Comparison of ENCODE assay signal across 13 mouse cellular contexts in genomic region chr10:84896941-84897930, GRCm38 (mm10). TPM values are rescaled to one million over a fixed set of nuclear protein-coding genes. Genes with fewer than 3 reads are reported as not detected.
DNase-seq lines count a peak whose midpoint lies in the region; TF ChIP-seq lines count a peak whose summit lies in the region.
"Had no signal": no experiment of that assay in that cellular context is flagged by ENCODE, and none has a peak within 500 bp of the region (broad histone marks: within the 10 kb centered on the region; RNA-seq: fewer than 3 reads in every experiment).

No protein-coding gene starts in this region.

- no peak for TF ChIP-seq RAD21 in MEL (IDR thresholded peaks at IDR 0.05; ENCODE audit: low read depth, low read length)

- no peak for TF ChIP-seq CTCF in MEL (IDR thresholded peaks at IDR 0.05 in 2 of 3, conservative IDR thresholded peaks at IDR 0.05 in 1 of 3; ENCODE audit: control insufficient read depth in 1 of 3, insufficient read depth in 1 of 3, low read depth in 2 of 3, low read length in 3 of 3, poor library complexity in 1 of 3, severe bottlenecking in 1 of 3)

- no peaks in the 10 kb centered on the region for H3K79me2 ChIP-seq in MEL (ENCODE audit: control insufficient read depth, insufficient read depth, low read length, poor library complexity)

- H3K9ac ChIP-seq in MEL (ENCODE audit: control insufficient read depth, low read depth, low read length, poor library complexity, severe bottlenecking) = peak overlapping the region; percentile 2; the same call in 1 of the 2 replicates
- H3K9ac ChIP-seq: heart, embryonic 15.5 days; midbrain, embryonic 15.5 days had no signal

- no peak overlapping the region; a peak in 1 of 4 replicates for H3K4me3 ChIP-seq in MEL (ENCODE audit: control insufficient read depth in 1 of 2, insufficient read depth in 1 of 2, low read depth in 2 of 2, low read length in 2 of 2)
- H3K4me3 ChIP-seq in limb, embryonic 10.5 days = no peak overlapping the region
- H3K4me3 ChIP-seq: heart, embryonic 15.5 days; midbrain, embryonic 15.5 days had no signal

- peaks cover 0 to 23% of the 10 kb centered on the region in 2 experiments; a peak in 2 of 4 replicates for H3K4me1 ChIP-seq in MEL (ENCODE audit: control insufficient read depth in 1 of 2, insufficient read depth in 2 of 2, low read length in 2 of 2)
- H3K4me1 ChIP-seq in limb, embryonic 10.5 days = peaks cover 16% of the 10 kb centered on the region; the same call in 1 of the 2 replicates
- H3K4me1 ChIP-seq: midbrain, embryonic 15.5 days had no signal

- peak; percentile 14 for DNase-seq in CD4-positive, CD25-positive, alpha-beta regulatory T cell, adult 2 months (ENCODE audit: low read depth, low spot score)
- DNase-seq in MEL (ENCODE audit: low read depth, low spot score) = peak; percentile 50
- DNase-seq in limb, embryonic 10.5 days (ENCODE audit: low spot score) = no peak
- peak; percentile 74 for DNase-seq in thymus, postnatal 0 days (ENCODE audit: low spot score)
- no peak for DNase-seq in gastrocnemius, postnatal 14 days
- DNase-seq in urinary bladder, postnatal 36 days (ENCODE audit: low spot score in 2 of 2) = no peak
- DNase-seq in urinary bladder, adult 18-20 months (ENCODE audit: low spot score in 2 of 2) = no peak
- DNase-seq: embryo, embryonic 11 days; right cerebral cortex, postnatal 4 days had no signal

- no peak for TF ChIP-seq POLR2A in MEL (IDR thresholded peaks at IDR 0.05; ENCODE audit: control insufficient read depth in 1 of 2, insufficient read depth in 1 of 2, low read depth in 1 of 2, low read length in 2 of 2, poor library complexity in 1 of 2)

- H3K27ac ChIP-seq in MEL (ENCODE audit: control insufficient read depth, low read depth, low read length) = peak overlapping the region; percentile 18
- H3K27ac ChIP-seq in limb, embryonic 10.5 days = peak overlapping the region; percentile 10; the same call in 1 of the 2 replicates
- H3K27ac ChIP-seq: heart, embryonic 15.5 days; kidney, postnatal 0 days; midbrain, embryonic 15.5 days; stomach, postnatal 0 days had no signal

- H3K27me3 ChIP-seq in MEL (ENCODE audit: control insufficient read depth in 1 of 2, insufficient read depth in 2 of 2, low read length in 2 of 2) = no peaks in the 10 kb centered on the region
- no peaks in the 10 kb centered on the region for H3K27me3 ChIP-seq in limb, embryonic 10.5 days (ENCODE audit: low read depth, poor library complexity, severe bottlenecking)
- H3K27me3 ChIP-seq: heart, embryonic 15.5 days; midbrain, embryonic 15.5 days had no signal

- peaks cover 0 to 18% of the 10 kb centered on the region in 2 experiments; a peak in 2 of 4 replicates for H3K36me3 ChIP-seq in MEL (ENCODE audit: control insufficient read depth in 1 of 2, insufficient read depth in 2 of 2, low read length in 2 of 2)
- H3K36me3 ChIP-seq in limb, embryonic 10.5 days = no peaks in the 10 kb centered on the region
- H3K36me3 ChIP-seq: heart, embryonic 15.5 days; midbrain, embryonic 15.5 days had no signal

- WGBS in limb, embryonic 10.5 days = 78% methylated on average over 9 of the region's 9 CpGs

- TF ChIP-seq EP300 in MEL (IDR thresholded peaks at IDR 0.05; ENCODE audit: low read depth in 1 of 2, low read length in 2 of 2) = no peak

- intact Hi-C loops in gastrocnemius, postnatal 14 days (cut with DNase I; ENCODE audit: low total_unique reads) = no loop called here

- H3K9me3 ChIP-seq in MEL (replicated peaks; ENCODE audit: insufficient read depth, low read length) = no peaks in the 10 kb centered on the region
- no peaks in the 10 kb centered on the region for H3K9me3 ChIP-seq in limb, embryonic 10.5 days (replicated peaks)
- H3K9me3 ChIP-seq: heart, embryonic 15.5 days; midbrain, embryonic 15.5 days had no signal

TF ChIP-seq in MEL, 35 proteins besides CTCF, POLR2A, EP300 and RAD21:
- no peak for TF ChIP-seq MAX (IDR thresholded peaks at IDR 0.05; ENCODE audit: low read length)
- TF ChIP-seq NRF1 (IDR thresholded peaks at IDR 0.05; ENCODE audit: insufficient read depth, low read depth, low read length, poor library complexity, severe bottlenecking) = 0 out of 2 replicates have a peak, but pooled peaks have one; percentile 15

RNA-seq across cellular contexts. Expression of gene Ric8b, which starts 20.2 kb away (rescaled TPM):
- total RNA-seq in MEL (2012; rRNA removed) = 5.8 and 6.3 TPM in 2 replicates
- polyA plus RNA-seq in MEL (2012; ENCODE audit: insufficient read depth in 1 of 2, insufficient read length in 2 of 2, low read depth in 1 of 2, low replicate concordance in 2 of 2, missing spikeins in 1 of 2) = 1 to 10 TPM in 1 of 2 experiments, not detected in 1; 8.6 TPM
- polyA plus RNA-seq in limb, embryonic 10.5 days (2016; fragmentation: Nextera tagmentation; extraction: Ambion mirVana) = 25.1 and 28.5 TPM in 2 replicates
- 8.6 and 8.9 TPM in 2 replicates for polyA plus RNA-seq in thymus, postnatal 0 days (2015; fragmentation: Nextera tagmentation; extraction: Ambion mirVana)
- total RNA-seq in gastrocnemius, postnatal 14 days (2021) = 10 to 100 TPM; 34.5 to 35.0 TPM

Comparison
In these comparisons a context has a peak if more than half of its experiments do, and no peak if none do; other contexts are left out.
1. DNase-seq: peak in CD4-positive, CD25-positive, alpha-beta regulatory T cell, adult 2 months (single experiment), MEL (single experiment) and thymus, postnatal 0 days (single experiment); none in limb, embryonic 10.5 days (single experiment), gastrocnemius, postnatal 14 days (single experiment), urinary bladder, postnatal 36 days (0 of 2) and urinary bladder, adult 18-20 months (0 of 2).